Mouse (Mus musculus): ENCODE data around the gene Hormad2. TPM values are rescaled to one million over a fixed set of nuclear protein-coding genes. Genes with fewer than 3 reads are reported as not detected.

Gene Hormad2
- 0.51 and 0.66 TPM in 2 replicates for polyA plus RNA-seq (2015; fragmentation: Nextera tagmentation; extraction: Ambion mirVana)

GRCm38 (mm10) chr11:4440978-4441377, at the start of gene Hormad2:
TSS of gene Hormad2 (minus strand) at chr11:4441105.
- H3K4me2 ChIP-seq (replicated peaks; ENCODE audit: low read depth, low read length) = 0 out of 2 replicates have a peak within 1 kb of the TSS, but pooled peaks have one; percentile 16
- 47% methylated on average over 19 of the region's 19 CpGs for WGBS

GRCm38 (mm10) chr11:4489207-4489606, 48.3 kb upstream of the Hormad2 start:
- no peak overlapping the region for H3K4me2 ChIP-seq (replicated peaks; ENCODE audit: low read depth, low read length)
- peaks cover 77% of the 10 kb centered on the region for H3K36me3 ChIP-seq (ENCODE audit: insufficient read depth, low read length)
- no peak for ATAC-seq (ENCODE audit: low FRiP score, low TSS enrichment)
- H3K9ac ChIP-seq (replicated peaks; ENCODE audit: low read length) = no peak overlapping the region
- no peak overlapping the region for H3K4me3 ChIP-seq (ENCODE audit: low read length)
- no peaks in the 10 kb centered on the region for H3K27me3 ChIP-seq (ENCODE audit: insufficient read depth, low read length)
- no peaks in the 10 kb centered on the region for H3K9me3 ChIP-seq (ENCODE audit: low read length)
- no peaks in the 10 kb centered on the region for H3K4me1 ChIP-seq (ENCODE audit: insufficient read depth, low read length)
- H3K27ac ChIP-seq (ENCODE audit: low read length) = no peak overlapping the region
- 88% methylated on average over 4 of the region's 4 CpGs for WGBS

More at GRCm38 (mm10) chr11:4440978-4441377, at the start of gene Hormad2:
- H3K36me3 ChIP-seq (ENCODE audit: insufficient read depth, low read length) = no peaks in the 10 kb centered on the region
- H3K27ac ChIP-seq (ENCODE audit: low read length) = no peak within 1 kb of the TSS
- H3K9me3 ChIP-seq (ENCODE audit: low read length) = no peaks in the 10 kb centered on the region
- peak; percentile 27; the same call in 1 of the 2 replicates for ATAC-seq (ENCODE audit: low FRiP score, low TSS enrichment)
- no peak within 1 kb of the TSS for H3K4me3 ChIP-seq (ENCODE audit: low read length)
- H3K27me3 ChIP-seq (ENCODE audit: insufficient read depth, low read length) = no peaks in the 10 kb centered on the region
- H3K4me1 ChIP-seq (ENCODE audit: insufficient read depth, low read length) = no peaks in the 10 kb centered on the region
- H3K9ac ChIP-seq (replicated peaks; ENCODE audit: low read length) = no peak within 1 kb of the TSS

GRCm38 (mm10) chr11:4488798-4489197, 47.9 kb upstream of the Hormad2 start:
- Histone ChIP-seq H3K36me3 (ENCODE audit: insufficient read depth, low read length) (peaks cover 78% of the 10 kb centered on the region), H3K4me2 (replicated peaks; ENCODE audit: low read depth, low read length) (no peak overlapping the region), H3K9me3 (ENCODE audit: low read length) (no peaks in the 10 kb centered on the region), H3K4me3 (ENCODE audit: low read length) (no peak overlapping the region), H3K4me1 (ENCODE audit: insufficient read depth, low read length) (no peaks in the 10 kb centered on the region), H3K9ac (replicated peaks; ENCODE audit: low read length) (no peak overlapping the region), H3K27ac (ENCODE audit: low read length) (no peak overlapping the region), H3K27me3 (ENCODE audit: insufficient read depth, low read length) (no peaks in the 10 kb centered on the region)
- WGBS = 92% methylated on average over 2 of the region's 2 CpGs
- ATAC-seq (ENCODE audit: low FRiP score, low TSS enrichment) = no peak

GRCm38 (mm10) chr11:4488367-4488766, 47.5 kb upstream of the Hormad2 start:
- Histone ChIP-seq H3K4me3 (ENCODE audit: low read length) (no peak overlapping the region), H3K9ac (replicated peaks; ENCODE audit: low read length) (no peak overlapping the region), H3K9me3 (ENCODE audit: low read length) (no peaks in the 10 kb centered on the region), H3K4me2 (replicated peaks; ENCODE audit: low read depth, low read length) (no peak overlapping the region), H3K27ac (ENCODE audit: low read length) (no peak overlapping the region), H3K4me1 (ENCODE audit: insufficient read depth, low read length) (no peaks in the 10 kb centered on the region), H3K36me3 (ENCODE audit: insufficient read depth, low read length) (peaks cover 76% of the 10 kb centered on the region), H3K27me3 (ENCODE audit: insufficient read depth, low read length) (no peaks in the 10 kb centered on the region)
- no peak for ATAC-seq (ENCODE audit: low FRiP score, low TSS enrichment)
- 96% methylated on average over 13 of the region's 13 CpGs for WGBS

- Histone ChIP-seq H3K4me1 (ENCODE audit: insufficient read depth, low read length) (no peaks in the 10 kb centered on the region), H3K4me2 (replicated peaks; ENCODE audit: low read depth, low read length) (no peak overlapping the region), H3K9ac (replicated peaks; ENCODE audit: low read length) (no peak overlapping the region), H3K4me3 (ENCODE audit: low read length) (no peak overlapping the region), H3K27me3 (ENCODE audit: insufficient read depth, low read length) (no peaks in the 10 kb centered on the region), H3K9me3 (ENCODE audit: low read length) (no peaks in the 10 kb centered on the region), H3K27ac (ENCODE audit: low read length) (no peak overlapping the region), H3K36me3 (ENCODE audit: insufficient read depth, low read length) (peaks cover 75% of the 10 kb centered on the region)
- 83% methylated on average over 8 of the region's 8 CpGs for WGBS
- no peak for ATAC-seq (ENCODE audit: low FRiP score, low TSS enrichment)
These were observed 46.6 kb upstream of the Hormad2 start for GRCm38 (mm10) chr11:4487401-4487965.

- H3K9ac ChIP-seq (replicated peaks; ENCODE audit: low read length) = no peak overlapping the region
- H3K27ac ChIP-seq (ENCODE audit: low read length) = no peak overlapping the region
- H3K4me1 ChIP-seq (ENCODE audit: insufficient read depth, low read length) = no peaks in the 10 kb centered on the region
- no peak overlapping the region for H3K4me3 ChIP-seq (ENCODE audit: low read length)
- H3K36me3 ChIP-seq (ENCODE audit: insufficient read depth, low read length) = peaks cover 70% of the 10 kb centered on the region
- no peaks in the 10 kb centered on the region for H3K9me3 ChIP-seq (ENCODE audit: low read length)
- ATAC-seq (ENCODE audit: low FRiP score, low TSS enrichment) = no peak
- H3K27me3 ChIP-seq (ENCODE audit: insufficient read depth, low read length) = no peaks in the 10 kb centered on the region
- WGBS = 97% methylated on average over 5 of the region's 5 CpGs
- H3K4me2 ChIP-seq (replicated peaks; ENCODE audit: low read depth, low read length) = no peak overlapping the region
These were observed 43.6 kb upstream of the Hormad2 start for GRCm38 (mm10) chr11:4484541-4484940.

GRCm38 (mm10) chr11:4482641-4483040, 41.7 kb upstream of the Hormad2 start:
- Histone ChIP-seq H3K9ac (replicated peaks; ENCODE audit: low read length) (no peak overlapping the region), H3K9me3 (ENCODE audit: low read length) (no peaks in the 10 kb centered on the region), H3K27ac (ENCODE audit: low read length) (no peak overlapping the region), H3K36me3 (ENCODE audit: insufficient read depth, low read length) (peaks cover 61% of the 10 kb centered on the region), H3K4me2 (replicated peaks; ENCODE audit: low read depth, low read length) (no peak overlapping the region), H3K4me1 (ENCODE audit: insufficient read depth, low read length) (no peaks in the 10 kb centered on the region), H3K27me3 (ENCODE audit: insufficient read depth, low read length) (no peaks in the 10 kb centered on the region), H3K4me3 (ENCODE audit: low read length) (no peak overlapping the region)
- ATAC-seq (ENCODE audit: low FRiP score, low TSS enrichment) = no peak
- 71% methylated on average over 5 of the region's 5 CpGs for WGBS

GRCm38 (mm10) chr11:4476184-4476697, 35.3 kb upstream of the Hormad2 start:
- Histone ChIP-seq H3K4me2 (replicated peaks; ENCODE audit: low read depth, low read length) (no peak overlapping the region), H3K4me1 (ENCODE audit: insufficient read depth, low read length) (peaks cover 20% of the 10 kb centered on the region), H3K4me3 (ENCODE audit: low read length) (no peak overlapping the region), H3K36me3 (ENCODE audit: insufficient read depth, low read length) (peaks cover 16% of the 10 kb centered on the region), H3K27ac (ENCODE audit: low read length) (no peak overlapping the region), H3K27me3 (ENCODE audit: insufficient read depth, low read length) (no peaks in the 10 kb centered on the region), H3K9ac (replicated peaks; ENCODE audit: low read length) (no peak overlapping the region), H3K9me3 (ENCODE audit: low read length) (no peaks in the 10 kb centered on the region)
- no peak for ATAC-seq (ENCODE audit: low FRiP score, low TSS enrichment)
- WGBS = 85% methylated on average over 4 of the region's 4 CpGs

- no peak overlapping the region for H3K27ac ChIP-seq (ENCODE audit: low read length)
- H3K36me3 ChIP-seq (ENCODE audit: insufficient read depth, low read length) = no peaks in the 10 kb centered on the region
- ATAC-seq (ENCODE audit: low FRiP score, low TSS enrichment) = peak; percentile 32; the same call in 1 of the 2 replicates
- H3K4me2 ChIP-seq (replicated peaks; ENCODE audit: low read depth, low read length) = no peak overlapping the region
- no peak overlapping the region for H3K4me3 ChIP-seq (ENCODE audit: low read length)
- 24% methylated on average over 7 of the region's 7 CpGs for WGBS
- no peaks in the 10 kb centered on the region for H3K9me3 ChIP-seq (ENCODE audit: low read length)
- no peaks in the 10 kb centered on the region for H3K27me3 ChIP-seq (ENCODE audit: insufficient read depth, low read length)
- peaks cover 22% of the 10 kb centered on the region for H3K4me1 ChIP-seq (ENCODE audit: insufficient read depth, low read length)
- H3K9ac ChIP-seq (replicated peaks; ENCODE audit: low read length) = no peak overlapping the region
These were observed 31.7 kb upstream of the Hormad2 start for GRCm38 (mm10) chr11:4472464-4473179.

- WGBS = 61% methylated on average over 5 of the region's 5 CpGs
- no peak overlapping the region for H3K27ac ChIP-seq (ENCODE audit: low read length)
- ATAC-seq (ENCODE audit: low FRiP score, low TSS enrichment) = no peak
These were observed 30.8 kb upstream of the Hormad2 start for GRCm38 (mm10) chr11:4471734-4472133.

More at GRCm38 (mm10) chr11:4471734-4472133, 30.8 kb upstream of the Hormad2 start:
- H3K9me3 ChIP-seq (ENCODE audit: low read length) = no peaks in the 10 kb centered on the region
- no peaks in the 10 kb centered on the region for H3K27me3 ChIP-seq (ENCODE audit: insufficient read depth, low read length)
- H3K4me3 ChIP-seq (ENCODE audit: low read length) = no peak overlapping the region
- no peak overlapping the region for H3K9ac ChIP-seq (replicated peaks; ENCODE audit: low read length)
- peaks cover 22% of the 10 kb centered on the region for H3K4me1 ChIP-seq (ENCODE audit: insufficient read depth, low read length)
- no peak overlapping the region for H3K4me2 ChIP-seq (replicated peaks; ENCODE audit: low read depth, low read length)
- no peaks in the 10 kb centered on the region for H3K36me3 ChIP-seq (ENCODE audit: insufficient read depth, low read length)

All from kidney, embryonic 16.5 days (tissue).